Mouse (Mus musculus): ENCODE results near the gene Igdcc4. TPM values are rescaled to one million over a fixed set of nuclear protein-coding genes. Genes with fewer than 3 reads are reported as not detected.

The Igdcc4 gene
- polyA plus RNA-seq, 2 experiments = 4.5 to 4.6 TPM

GRCm38 (mm10) chr9:65153331-65153711 lies 52.0 kb downstream of the Igdcc4 start:
- TF ChIP-seq EP300 (IDR thresholded peaks at IDR 0.05; ENCODE audit: low read depth) = no peak
- TF ChIP-seq CTCF (IDR thresholded peaks at IDR 0.05; ENCODE audit: low read depth) = no peak
- Histone ChIP-seq H3K36me3 (replicated peaks; ENCODE audit: control insufficient read depth, insufficient read depth, low read depth) (no peaks in the 10 kb centered on the region), H3K4me1 (replicated peaks; ENCODE audit: control insufficient read depth in 2 of 2, insufficient read depth in 2 of 2, low read length in 1 of 2) (no peaks in the 10 kb centered on the region), H3K4me2 (ENCODE audit: low read depth) (no peak overlapping the region), H3K9ac (replicated peaks) (no peak overlapping the region), H3K4me3 (ENCODE audit: insufficient read depth in 1 of 2, low read depth in 2 of 2, low read length in 2 of 2) (no peak overlapping the region), H3K9me3 (ENCODE audit: control insufficient read depth, low read length) (no peaks in the 10 kb centered on the region), H3K27me3 (ENCODE audit: control insufficient read depth, insufficient read depth, low read length) (peaks cover 11% of the 10 kb centered on the region), H3K27ac (no peak overlapping the region)
- DNase-seq (ENCODE audit: low read depth in 3 of 3, low spot score in 3 of 3) (no peak), ATAC-seq (ENCODE audit: insufficient read depth) (no peak)
- 31% methylated on average over 5 of the region's 5 CpGs for WGBS (ENCODE audit: insufficient replicate concordance)

GRCm38 (mm10) chr9:65154692-65155455 lies 53.6 kb downstream of the Igdcc4 start:
- no peak overlapping the region for H3K4me2 ChIP-seq (ENCODE audit: low read depth)
- ATAC-seq (ENCODE audit: insufficient read depth) (no peak), DNase-seq (ENCODE audit: low read depth in 3 of 3, low spot score in 3 of 3) (no peak)
- H3K4me1 ChIP-seq (replicated peaks; ENCODE audit: control insufficient read depth in 2 of 2, insufficient read depth in 2 of 2, low read length in 1 of 2) = no peaks in the 10 kb centered on the region
- H3K4me3 ChIP-seq (ENCODE audit: insufficient read depth in 1 of 2, low read depth in 2 of 2, low read length in 2 of 2) = no peak overlapping the region
- no peak overlapping the region for H3K9ac ChIP-seq (replicated peaks)
- no peak overlapping the region for H3K27ac ChIP-seq
- 54% methylated on average over 9 of the region's 9 CpGs for WGBS (ENCODE audit: insufficient replicate concordance)
- no peaks in the 10 kb centered on the region for H3K9me3 ChIP-seq (ENCODE audit: control insufficient read depth, low read length)
- TF ChIP-seq CTCF (IDR thresholded peaks at IDR 0.05; ENCODE audit: low read depth) (no peak), EP300 (IDR thresholded peaks at IDR 0.05; ENCODE audit: low read depth) (no peak)
- peaks cover 19% of the 10 kb centered on the region for H3K27me3 ChIP-seq (ENCODE audit: control insufficient read depth, insufficient read depth, low read length)
- no peaks in the 10 kb centered on the region for H3K36me3 ChIP-seq (replicated peaks; ENCODE audit: control insufficient read depth, insufficient read depth, low read depth)

- Histone ChIP-seq H3K27ac (no peak overlapping the region), H3K9me3 (ENCODE audit: control insufficient read depth, low read length) (no peaks in the 10 kb centered on the region), H3K9ac (replicated peaks) (no peak overlapping the region), H3K4me1 (replicated peaks; ENCODE audit: control insufficient read depth in 2 of 2, insufficient read depth in 2 of 2, low read length in 1 of 2) (no peaks in the 10 kb centered on the region), H3K27me3 (ENCODE audit: control insufficient read depth, insufficient read depth, low read length) (peaks cover 35% of the 10 kb centered on the region), H3K4me3 (ENCODE audit: insufficient read depth in 1 of 2, low read depth in 2 of 2, low read length in 2 of 2) (no peak overlapping the region), H3K4me2 (ENCODE audit: low read depth) (no peak overlapping the region), H3K36me3 (replicated peaks; ENCODE audit: control insufficient read depth, insufficient read depth, low read depth) (no peaks in the 10 kb centered on the region)
- WGBS (ENCODE audit: insufficient replicate concordance) = 1% methylated on average over 8 of the region's 8 CpGs
- no peak for DNase-seq (ENCODE audit: low read depth in 3 of 3, low spot score in 3 of 3)
- no peak for ATAC-seq (ENCODE audit: insufficient read depth)
- TF ChIP-seq CTCF (IDR thresholded peaks at IDR 0.05; ENCODE audit: low read depth) (no peak), EP300 (IDR thresholded peaks at IDR 0.05; ENCODE audit: low read depth) (no peak)
Measured at GRCm38 (mm10) chr9:65156604-65157003, 55.3 kb downstream of the Igdcc4 start.

- Histone ChIP-seq H3K36me3 (replicated peaks; ENCODE audit: control insufficient read depth, insufficient read depth, low read depth) (no peaks in the 10 kb centered on the region), H3K9ac (replicated peaks) (no peak overlapping the region), H3K4me3 (ENCODE audit: insufficient read depth in 1 of 2, low read depth in 2 of 2, low read length in 2 of 2) (no peak overlapping the region), H3K9me3 (ENCODE audit: control insufficient read depth, low read length) (no peaks in the 10 kb centered on the region), H3K27me3 (ENCODE audit: control insufficient read depth, insufficient read depth, low read length) (peaks cover 45% of the 10 kb centered on the region), H3K4me1 (replicated peaks; ENCODE audit: control insufficient read depth in 2 of 2, insufficient read depth in 2 of 2, low read length in 1 of 2) (no peaks in the 10 kb centered on the region), H3K27ac (no peak overlapping the region), H3K4me2 (ENCODE audit: low read depth) (no peak overlapping the region)
- 23% methylated on average over 6 of the region's 6 CpGs for WGBS (ENCODE audit: insufficient replicate concordance)
- TF ChIP-seq CTCF (IDR thresholded peaks at IDR 0.05; ENCODE audit: low read depth) = no peak
- TF ChIP-seq EP300 (IDR thresholded peaks at IDR 0.05; ENCODE audit: low read depth) = no peak
- ATAC-seq (ENCODE audit: insufficient read depth) (no peak), DNase-seq (ENCODE audit: low read depth in 3 of 3, low spot score in 3 of 3) (no peak)
Measured at GRCm38 (mm10) chr9:65157631-65158030, 56.3 kb downstream of the Igdcc4 start.

GRCm38 (mm10) chr9:65161188-65161587 lies 59.9 kb downstream of the Igdcc4 start:
- no peak for ATAC-seq (ENCODE audit: insufficient read depth)
- no peak for DNase-seq (ENCODE audit: low read depth in 3 of 3, low spot score in 3 of 3)
- no peak overlapping the region for H3K4me2 ChIP-seq (ENCODE audit: low read depth)
- H3K27me3 ChIP-seq (ENCODE audit: control insufficient read depth, insufficient read depth, low read length) = peaks cover 63% of the 10 kb centered on the region
- no peak overlapping the region for H3K27ac ChIP-seq
- no peak overlapping the region for H3K4me3 ChIP-seq (ENCODE audit: insufficient read depth in 1 of 2, low read depth in 2 of 2, low read length in 2 of 2)
- WGBS (ENCODE audit: insufficient replicate concordance) = 44% methylated on average over 4 of the region's 4 CpGs
- no peaks in the 10 kb centered on the region for H3K9me3 ChIP-seq (ENCODE audit: control insufficient read depth, low read length)
- TF ChIP-seq EP300 (IDR thresholded peaks at IDR 0.05; ENCODE audit: low read depth) (no peak), CTCF (IDR thresholded peaks at IDR 0.05; ENCODE audit: low read depth) (no peak)
- no peaks in the 10 kb centered on the region for H3K36me3 ChIP-seq (replicated peaks; ENCODE audit: control insufficient read depth, insufficient read depth, low read depth)
- no peaks in the 10 kb centered on the region for H3K4me1 ChIP-seq (replicated peaks; ENCODE audit: control insufficient read depth in 2 of 2, insufficient read depth in 2 of 2, low read length in 1 of 2)
- no peak overlapping the region for H3K9ac ChIP-seq (replicated peaks)

Measured in liver, embryonic 14.5 days (tissue).